Mouse (Mus musculus): ENCODE measurements around the gene Prpf40a. TPM values are rescaled to one million over a fixed set of nuclear protein-coding genes. Genes with fewer than 3 reads are reported as not detected.

Prpf40a gene
- polyA plus RNA-seq, 1 experiment from 2014 or later: 130 TPM

DNA sequence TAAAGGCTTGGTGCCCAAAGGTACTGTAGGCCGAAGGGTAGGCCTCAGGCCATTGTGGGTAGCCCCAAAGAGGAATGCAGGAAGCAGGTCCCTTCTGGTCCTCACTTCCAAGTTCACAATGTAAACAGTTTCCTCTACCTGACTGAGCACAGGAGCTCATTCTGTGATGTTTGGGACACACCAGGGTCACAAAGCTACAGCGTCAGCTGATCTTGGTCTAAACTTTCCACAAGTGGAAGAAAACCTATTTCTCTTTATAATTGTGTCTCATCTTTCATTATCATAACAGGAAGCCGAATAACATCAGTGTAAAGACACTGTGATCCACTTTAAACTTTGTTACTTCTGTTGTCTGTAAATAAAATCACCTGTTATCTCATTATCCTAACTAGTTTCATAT lies 95.6 kb downstream of the Prpf40a start:
- Histone ChIP-seq H3K4me1 (ENCODE audit: control insufficient read depth, insufficient read depth, low read length) (no peaks in the 10 kb centered on the region), H3K36me3 (ENCODE audit: control insufficient read depth, insufficient read depth, low read length) (no peaks in the 10 kb centered on the region), H3K27me3 (ENCODE audit: control insufficient read depth, insufficient read depth, low read length) (no peaks in the 10 kb centered on the region), H3K9ac (ENCODE audit: low read depth, low read length) (no peak overlapping the region), H3K4me2 (no peak overlapping the region), H3K27ac (ENCODE audit: low read depth, low read length) (no peak overlapping the region), H3K4me3 (ENCODE audit: low read depth, low read length) (no peak overlapping the region), H3K9me3 (replicated peaks; ENCODE audit: control insufficient read depth, low read length) (no peaks in the 10 kb centered on the region)
- WGBS (ENCODE audit: insufficient replicate concordance): 87% methylated on average over 3 of the region's 3 CpGs
- ATAC-seq (replicated peaks; ENCODE audit: insufficient number of reproducible peaks, low FRiP score, low TSS enrichment): no peak

DNA sequence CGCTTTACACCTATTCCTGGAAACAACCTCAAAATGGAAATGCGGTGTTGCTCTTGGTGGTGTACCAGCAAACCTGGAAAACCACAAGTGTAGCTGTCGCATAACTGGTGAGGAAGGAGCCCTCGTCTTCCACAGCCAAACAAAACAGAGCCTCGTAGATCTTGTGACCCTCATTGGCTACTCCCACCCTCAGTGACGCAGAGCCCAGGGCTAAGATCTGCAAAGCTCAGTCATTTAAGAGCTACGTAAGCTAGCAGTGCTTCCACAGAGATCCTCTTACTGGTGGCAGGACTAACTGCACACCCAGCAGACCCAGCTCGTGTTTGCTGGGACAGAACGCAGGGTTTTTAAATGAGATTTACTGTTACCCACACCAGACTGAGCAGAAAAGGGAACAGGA lies 96.1 kb downstream of the Prpf40a start:
- no peaks in the 10 kb centered on the region for H3K27me3 ChIP-seq (ENCODE audit: control insufficient read depth, insufficient read depth, low read length)
- H3K4me2 ChIP-seq: no peak overlapping the region
- H3K9me3 ChIP-seq (replicated peaks; ENCODE audit: control insufficient read depth, low read length): no peaks in the 10 kb centered on the region
- H3K4me1 ChIP-seq (ENCODE audit: control insufficient read depth, insufficient read depth, low read length): no peaks in the 10 kb centered on the region
- no peak for ATAC-seq (replicated peaks; ENCODE audit: insufficient number of reproducible peaks, low FRiP score, low TSS enrichment)
- no peak overlapping the region for H3K9ac ChIP-seq (ENCODE audit: low read depth, low read length)
- no peaks in the 10 kb centered on the region for H3K36me3 ChIP-seq (ENCODE audit: control insufficient read depth, insufficient read depth, low read length)
- no peak overlapping the region for H3K4me3 ChIP-seq (ENCODE audit: low read depth, low read length)
- WGBS (ENCODE audit: insufficient replicate concordance): 86% methylated on average over 9 of the region's 9 CpGs
- no peak overlapping the region for H3K27ac ChIP-seq (ENCODE audit: low read depth, low read length)

DNA sequence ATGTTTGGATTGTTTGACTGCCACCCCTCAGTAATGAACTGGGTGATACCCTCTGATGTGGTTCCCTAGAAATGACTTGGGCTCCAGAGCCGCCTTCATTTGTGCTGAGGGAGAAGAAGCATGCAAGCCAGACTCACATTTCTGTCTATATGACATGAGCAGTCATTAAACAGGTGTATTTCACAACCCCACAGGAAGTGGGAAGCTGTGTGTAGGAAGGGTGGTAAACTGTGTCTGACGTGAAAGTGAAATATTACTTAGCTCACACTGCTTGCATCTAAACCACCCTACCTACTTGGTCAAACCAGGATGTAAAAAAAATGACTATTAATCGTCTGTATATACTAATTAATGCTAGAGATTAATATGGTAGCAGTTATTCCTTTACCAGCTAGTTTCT lies 102.3 kb downstream of the Prpf40a start:
- WGBS (ENCODE audit: insufficient replicate concordance): 82% methylated on average over 3 of the region's 3 CpGs
- H3K4me3 ChIP-seq (ENCODE audit: low read depth, low read length): no peak overlapping the region
- no peak for ATAC-seq (replicated peaks; ENCODE audit: insufficient number of reproducible peaks, low FRiP score, low TSS enrichment)
- H3K27me3 ChIP-seq (ENCODE audit: control insufficient read depth, insufficient read depth, low read length): no peaks in the 10 kb centered on the region
- H3K9me3 ChIP-seq (replicated peaks; ENCODE audit: control insufficient read depth, low read length): no peaks in the 10 kb centered on the region
- no peak overlapping the region for H3K27ac ChIP-seq (ENCODE audit: low read depth, low read length)
- no peaks in the 10 kb centered on the region for H3K36me3 ChIP-seq (ENCODE audit: control insufficient read depth, insufficient read depth, low read length)
- no peak overlapping the region for H3K4me2 ChIP-seq
- H3K4me1 ChIP-seq (ENCODE audit: control insufficient read depth, insufficient read depth, low read length): no peaks in the 10 kb centered on the region
- H3K9ac ChIP-seq (ENCODE audit: low read depth, low read length): no peak overlapping the region

DNA sequence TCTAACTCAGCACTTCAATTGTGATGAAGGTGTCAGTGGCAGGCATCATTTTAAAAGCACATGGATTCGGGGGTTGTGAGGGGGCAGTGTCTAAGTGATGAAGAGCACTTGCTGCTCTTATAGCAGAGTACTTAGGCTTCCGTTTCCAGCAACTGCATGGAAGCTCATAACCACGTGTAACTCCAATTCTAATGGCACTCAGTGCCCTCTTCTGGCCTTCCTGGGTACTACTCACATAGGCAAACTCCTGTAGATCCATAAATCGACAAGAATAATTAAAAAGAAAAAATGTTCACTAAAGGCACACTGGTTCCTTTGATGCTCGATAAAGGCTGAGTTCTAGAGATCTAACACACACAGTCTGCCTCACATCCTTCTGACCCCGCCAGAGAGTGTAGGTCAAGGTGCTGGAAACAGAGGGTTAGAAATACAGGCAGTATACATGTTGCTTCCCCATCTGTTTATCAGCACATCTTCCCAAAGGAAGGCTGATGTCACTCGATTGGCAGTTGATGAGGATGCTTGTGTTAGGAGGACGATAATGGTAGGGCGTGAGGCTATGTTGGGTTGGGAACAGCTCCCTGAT lies 105.4 kb downstream of the Prpf40a start:
- Histone ChIP-seq H3K9me3 (replicated peaks; ENCODE audit: control insufficient read depth, low read length) (no peaks in the 10 kb centered on the region), H3K4me3 (ENCODE audit: low read depth, low read length) (no peak overlapping the region), H3K9ac (ENCODE audit: low read depth, low read length) (no peak overlapping the region), H3K4me2 (no peak overlapping the region), H3K27me3 (ENCODE audit: control insufficient read depth, insufficient read depth, low read length) (no peaks in the 10 kb centered on the region), H3K4me1 (ENCODE audit: control insufficient read depth, insufficient read depth, low read length) (no peaks in the 10 kb centered on the region), H3K27ac (ENCODE audit: low read depth, low read length) (no peak overlapping the region), H3K36me3 (ENCODE audit: control insufficient read depth, insufficient read depth, low read length) (no peaks in the 10 kb centered on the region)
- no peak for ATAC-seq (replicated peaks; ENCODE audit: insufficient number of reproducible peaks, low FRiP score, low TSS enrichment)
- 44% methylated on average over 9 of the region's 9 CpGs for WGBS (ENCODE audit: insufficient replicate concordance)

Other genes with a start within 250 kb of the Prpf40a start
- 38.9 and 41.2 TPM in 2 replicates for gene Arl6ip6, start 442 bp upstream of the Prpf40a start, polyA plus RNA-seq (2014; fragmentation: Nextera tagmentation; extraction: Ambion mirVana)